Mouse (Mus musculus): Measurements from ENCODE around the gene Tbc1d15.
A peak's percentile ranks its signal among the peaks of the same experiment; 100 is the strongest.

Gene Tbc1d15

GRCm38 (mm10) chr10:115251088-115251934 is at the start of gene Tbc1d15:
TSS of gene Tbc1d15 (minus strand) at chr10:115251467.
- peak; percentile 97 for DNase-seq (ENCODE audit: low spot score in 2 of 2)

DNA sequence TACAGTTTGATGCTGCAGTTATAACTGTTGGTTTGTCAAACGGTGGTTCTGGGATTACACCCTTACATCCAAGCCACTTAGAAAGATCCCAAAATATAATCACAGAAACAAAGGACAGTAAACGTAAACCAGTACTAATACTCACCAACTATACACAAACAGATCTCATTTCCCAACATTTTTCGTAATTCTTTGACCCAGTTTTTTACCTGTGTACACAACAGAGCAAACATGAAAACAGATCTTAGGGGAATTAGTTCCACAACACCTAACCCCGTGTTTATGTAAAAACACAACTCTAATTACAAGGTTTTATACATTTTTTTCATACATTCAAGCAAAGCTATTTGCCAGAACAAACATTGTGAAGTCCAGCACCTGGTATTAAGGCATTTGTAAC is 47.4 kb upstream of the Tbc1d15 start:
- no peak for DNase-seq (ENCODE audit: low spot score in 2 of 2)

DNA sequence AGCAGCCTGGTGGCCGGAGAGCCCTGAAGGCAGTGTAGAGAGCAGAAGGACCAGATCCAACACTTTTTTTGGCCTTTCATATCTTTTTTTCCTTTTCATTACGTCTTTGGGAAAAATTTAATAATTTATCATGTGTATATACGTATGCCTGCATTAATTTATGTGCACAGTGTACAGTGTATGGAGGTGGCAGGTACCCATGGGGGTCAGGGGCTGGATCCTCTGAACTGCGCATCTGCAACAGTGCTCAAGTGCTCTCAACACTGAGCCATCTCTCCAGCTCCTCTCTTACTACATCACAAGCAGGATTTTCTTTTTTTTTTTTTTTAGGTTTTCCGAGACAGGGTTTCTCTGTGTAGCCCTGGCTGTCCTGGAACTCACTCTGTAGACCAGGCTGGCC is 46.3 kb upstream of the Tbc1d15 start:
- DNase-seq (ENCODE audit: low spot score in 2 of 2), result no peak

GRCm38 (mm10) chr10:115296401-115296935 is 45.2 kb upstream of the Tbc1d15 start:
- no peak for DNase-seq (ENCODE audit: low spot score in 2 of 2)

GRCm38 (mm10) chr10:115295162-115295561 is 43.9 kb upstream of the Tbc1d15 start:
- no peak for DNase-seq (ENCODE audit: low spot score in 2 of 2)

DNA sequence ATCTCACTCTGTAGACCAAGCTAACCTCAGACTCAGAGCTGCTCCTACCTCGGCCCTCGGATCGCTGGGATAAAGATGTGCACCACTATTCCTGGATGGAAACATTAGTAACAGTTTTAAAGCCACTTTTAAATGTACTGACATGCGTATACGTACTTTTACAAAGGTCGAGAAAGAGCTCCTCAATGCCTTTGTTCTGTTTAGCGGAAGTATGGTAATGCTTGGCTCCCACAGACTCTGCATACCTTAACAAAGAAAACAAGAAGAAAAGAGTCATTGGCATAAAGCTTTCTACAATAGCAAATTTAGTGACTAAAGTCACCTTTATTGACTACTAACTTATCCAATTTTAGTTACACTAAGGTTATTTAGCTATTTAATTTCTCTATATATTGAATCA is 43.4 kb upstream of the Tbc1d15 start:
- DNase-seq (ENCODE audit: low spot score in 2 of 2), result no peak

DNA sequence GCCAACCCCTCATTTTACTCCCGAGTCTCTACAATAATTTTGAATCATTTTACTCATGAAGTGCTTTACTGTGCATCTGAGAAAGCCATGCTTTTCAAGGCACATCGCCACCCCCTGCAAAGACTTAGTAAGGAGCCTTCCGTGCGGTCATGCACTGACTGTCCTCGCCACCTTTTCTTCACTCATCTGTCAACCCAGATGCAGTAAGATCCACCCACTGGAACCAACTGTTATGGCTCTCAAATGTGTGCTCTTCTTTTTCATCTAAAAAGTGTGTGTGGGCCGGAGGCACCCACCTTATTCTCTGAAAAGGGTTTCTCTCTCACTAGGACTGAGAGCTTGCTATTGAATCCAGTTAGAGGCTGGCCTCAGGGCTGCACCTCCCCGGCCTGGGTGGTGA is 42.7 kb upstream of the Tbc1d15 start:
- no peak for DNase-seq (ENCODE audit: low spot score in 2 of 2)

DNA sequence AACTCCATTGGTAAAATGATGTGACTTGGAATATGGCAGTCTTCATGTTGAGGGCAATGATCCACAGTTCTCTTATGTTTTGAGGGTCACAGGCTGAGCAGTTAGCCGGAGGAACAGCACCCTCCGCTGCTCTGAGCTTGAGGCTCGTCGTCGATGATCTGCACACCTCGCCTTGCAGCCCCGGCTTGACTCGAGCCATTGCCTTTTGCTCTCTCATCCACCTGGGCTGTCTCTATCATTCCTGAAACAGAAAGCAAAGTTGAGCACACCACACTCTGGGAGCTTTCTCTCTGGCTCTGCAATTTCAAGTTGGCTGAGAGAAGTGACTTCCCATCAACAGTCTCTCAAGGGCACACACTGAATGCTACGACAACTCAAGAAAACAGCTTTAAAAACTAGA is 39.4 kb upstream of the Tbc1d15 start:
- no peak for DNase-seq (ENCODE audit: low spot score in 2 of 2)

GRCm38 (mm10) chr10:115288856-115289255 is 37.6 kb upstream of the Tbc1d15 start:
- no peak for DNase-seq (ENCODE audit: low spot score in 2 of 2)

DNA sequence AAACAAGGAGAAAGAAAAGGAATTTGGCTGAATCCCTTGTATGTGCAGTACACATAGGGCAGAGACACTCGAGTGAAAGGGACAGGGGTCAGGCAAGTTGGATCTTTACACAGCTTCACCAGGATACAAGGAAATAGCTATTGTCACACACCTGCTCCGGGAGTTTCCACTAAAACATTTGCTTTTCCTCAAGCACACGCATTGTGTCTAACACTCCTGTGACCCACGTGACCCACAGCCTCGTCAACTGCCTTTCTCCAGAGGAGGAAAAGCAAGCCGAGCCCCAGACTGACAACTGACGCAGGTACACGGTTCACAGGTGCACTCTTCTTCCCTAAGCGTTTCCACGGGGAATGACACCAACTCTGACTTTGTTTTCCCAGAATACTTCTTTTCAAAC is 32.9 kb upstream of the Tbc1d15 start:
- no peak for DNase-seq (ENCODE audit: low spot score in 2 of 2)

DNA sequence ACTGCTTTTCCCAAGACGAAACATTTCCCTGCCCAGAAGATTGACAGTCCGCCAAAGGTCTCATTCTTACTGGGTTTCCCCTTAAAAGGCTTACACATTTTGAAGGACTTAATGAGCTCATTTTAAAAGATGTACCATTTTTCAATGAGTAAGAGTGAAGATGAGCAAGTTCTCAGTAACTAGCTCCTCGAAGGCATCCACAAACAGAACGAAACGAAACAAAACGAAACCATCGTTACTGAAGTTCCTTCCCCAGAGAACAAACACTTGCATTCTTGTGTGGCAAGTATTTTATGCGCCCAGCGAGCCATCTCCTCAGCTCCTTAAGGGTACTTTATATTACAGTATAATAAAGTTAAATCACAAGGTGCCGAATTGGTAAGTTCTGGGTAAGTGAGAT is 30.1 kb upstream of the Tbc1d15 start:
- no peak for DNase-seq (ENCODE audit: low spot score in 2 of 2)

- DNase-seq (ENCODE audit: low spot score in 2 of 2), result no peak
Observed at GRCm38 (mm10) chr10:115271649-115272048, 20.4 kb upstream of the Tbc1d15 start.

GRCm38 (mm10) chr10:115270612-115271390 is 19.5 kb upstream of the Tbc1d15 start:
- no peak for DNase-seq (ENCODE audit: low spot score in 2 of 2)

- no peak for DNase-seq (ENCODE audit: low spot score in 2 of 2)
Observed at GRCm38 (mm10) chr10:115262926-115263562, 11.8 kb upstream of the Tbc1d15 start.

DNA sequence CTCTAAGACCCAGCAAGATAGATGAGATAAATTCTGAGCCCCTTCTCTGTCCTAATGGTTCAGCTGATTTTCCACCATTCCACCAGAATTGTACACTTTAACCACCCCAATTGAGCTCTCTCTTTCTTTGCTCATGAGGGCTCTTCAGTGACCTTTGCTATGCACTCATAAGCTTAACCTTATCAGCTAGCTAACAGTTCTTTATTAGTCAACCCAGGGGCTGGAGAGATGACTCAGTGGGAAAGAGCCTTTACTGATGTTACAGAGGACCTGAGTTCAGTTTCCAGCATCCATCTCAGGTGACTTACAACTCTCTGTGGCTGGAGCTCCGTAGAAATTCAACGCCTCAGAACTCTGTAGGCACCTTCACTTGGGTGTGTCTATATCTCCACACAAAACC is 11.0 kb upstream of the Tbc1d15 start:
- no peak for DNase-seq (ENCODE audit: low spot score in 2 of 2)

DNA sequence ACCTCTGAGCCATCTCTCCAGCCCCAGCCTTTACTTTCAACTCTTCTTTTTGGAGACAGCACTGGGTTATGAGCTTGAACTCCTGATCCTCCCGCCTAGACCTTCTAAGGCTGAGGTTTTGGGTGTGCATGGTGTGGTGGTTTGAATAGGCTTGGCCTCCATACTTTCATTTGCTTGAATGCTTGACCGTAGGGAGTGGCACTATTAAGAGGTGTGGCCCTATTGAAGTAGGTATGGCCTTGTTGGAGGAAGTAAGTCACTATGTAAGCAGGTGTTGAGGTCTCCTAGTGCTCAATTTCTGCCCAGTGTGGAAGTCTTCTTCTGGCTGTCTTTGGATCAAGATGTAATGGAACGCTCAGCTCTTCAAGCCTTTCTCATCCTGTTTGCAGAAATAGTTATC is 10.2 kb upstream of the Tbc1d15 start:
- no peak for DNase-seq (ENCODE audit: low spot score in 2 of 2)

DNA sequence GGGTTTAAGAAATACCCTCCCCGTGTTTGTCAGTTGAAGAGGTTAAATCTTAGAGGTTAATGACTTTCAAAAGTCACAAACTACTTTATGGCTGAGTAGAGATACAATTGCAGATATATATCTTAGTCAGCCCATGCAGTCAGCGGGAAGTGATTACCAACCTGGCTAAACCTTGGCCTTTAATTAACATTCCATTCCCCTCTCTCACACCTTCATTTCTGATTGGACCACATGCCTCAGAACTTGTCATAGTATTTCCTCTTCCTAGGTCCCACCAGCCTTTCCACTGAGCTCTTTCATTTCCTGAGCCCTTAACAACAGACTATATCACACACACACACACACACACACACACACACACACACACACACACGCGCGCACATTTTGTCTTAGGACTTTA is 4.9 kb upstream of the Tbc1d15 start:
- no peak for DNase-seq (ENCODE audit: low spot score in 2 of 2)

GRCm38 (mm10) chr10:115253521-115253920 is 2.3 kb upstream of the Tbc1d15 start:
- no peak for DNase-seq (ENCODE audit: low spot score in 2 of 2)

DNA sequence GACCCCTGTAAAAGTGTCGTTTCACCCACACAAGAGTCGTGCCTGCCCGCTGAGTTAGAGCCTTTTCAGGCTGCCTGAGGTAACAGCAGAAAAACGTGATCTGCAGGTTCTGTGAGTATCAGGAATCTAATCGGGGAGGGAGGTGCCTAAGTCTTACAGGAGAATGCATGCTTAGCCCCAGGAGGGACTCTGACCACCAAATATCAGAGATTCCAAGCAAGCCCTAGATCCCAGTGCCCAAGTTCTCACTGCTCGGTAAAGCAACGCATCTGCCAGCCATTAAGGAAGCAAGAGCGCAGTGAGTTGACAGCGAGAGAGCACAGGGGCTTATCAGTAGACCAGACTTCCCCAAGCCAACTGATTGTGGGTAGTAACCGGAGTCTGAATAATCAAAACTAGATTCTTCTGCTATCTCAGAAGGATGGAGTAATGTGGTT is 1.1 kb upstream of the Tbc1d15 start:
- DNase-seq (ENCODE audit: low spot score in 2 of 2), result no peak

- DNase-seq (ENCODE audit: low spot score in 2 of 2), result no peak
Observed at GRCm38 (mm10) chr10:115250235-115251087, 806 bp downstream of the Tbc1d15 start.

GRCm38 (mm10) chr10:115248041-115248440 is 3.2 kb downstream of the Tbc1d15 start:
- no peak for DNase-seq (ENCODE audit: low spot score in 2 of 2)

Data from frontal cortex, postnatal 25 days (tissue).